Mouse (Mus musculus) pancreas, adult 10 weeks (tissue): ENCODE results near the gene Glyatl3. TPM values are rescaled to one million over a fixed set of nuclear protein-coding genes. Genes with fewer than 3 reads are reported as not detected.

Source experiments
- polyA plus RNA-seq: library from polyadenylated mRNA; stranded (reverse); fragments of 350-450 nt; fragmentation: Illumina TruSeq; extraction: RNeasy Lipid Tissue Mini Kit (QIAGEN cat#74804); gene quantifications from one replicate; pipeline ENCODE4 v1.2.3, GENCODE M21; 2015; ENCODE audit warnings: low read depth, low replicate concordance; ENCODE audit not compliant: insufficient read depth

The Glyatl3 gene
- polyA plus RNA-seq = not detected

GRCm38 (mm10) chr17:40914250-40914649 lies at the start of gene Glyatl3:
Gene Glyatl3, minus strand, starts transcription at chr17:40914350.

GRCm38 (mm10) chr17:40934420-40935231 lies 20.5 kb upstream of the Glyatl3 start, which contains the start of the genes Mut and Cenpq:
Gene Mut, plus strand, starts transcription at chr17:40934685.
Gene Cenpq, minus strand, starts transcription at chr17:40935047.

GRCm38 (mm10) chr17:40879924-40880691 lies 34.0 kb downstream of the Glyatl3 start, which contains the start of gene 9130008F23Rik:
Gene 9130008F23Rik, minus strand, starts transcription at chr17:40880559.

Other genes with a start within 250 kb of the Glyatl3 start
- not detected for gene Esp1, start 187.2 kb downstream of the Glyatl3 start, polyA plus RNA-seq
- not detected for gene Crisp2, start 107.3 kb downstream of the Glyatl3 start, polyA plus RNA-seq
- not detected for gene Rhag, start 103.2 kb downstream of the Glyatl3 start, polyA plus RNA-seq
- 1.0 TPM for gene 9130008F23Rik, start 33.8 kb downstream of the Glyatl3 start, polyA plus RNA-seq
- gene Mut, start 20.3 kb upstream of the Glyatl3 start, polyA plus RNA-seq = 6.7 TPM
- 0.70 TPM for gene Cenpq, start 20.7 kb upstream of the Glyatl3 start, polyA plus RNA-seq